Mouse (Mus musculus): ENCODE results near the gene Yes1.

- TF ChIP-seq MAFK (IDR thresholded peaks at IDR 0.05; ENCODE audit: insufficient replicate concordance, low read length) (no peak), EP300 (IDR thresholded peaks at IDR 0.05; ENCODE audit: low read length) (no peak), CTCF (conservative IDR thresholded peaks at IDR 0.05 in 1 of 2, IDR thresholded peaks at IDR 0.05 in 1 of 2; ENCODE audit: low read depth in 2 of 2, low read length in 2 of 2) (no peak), POLR2AphosphoS2 (IDR thresholded peaks at IDR 0.05; ENCODE audit: low read depth, low read length) (no peak), NRF1 (IDR thresholded peaks at IDR 0.05; ENCODE audit: low read depth, low read length) (no peak), NELFE (IDR thresholded peaks at IDR 0.05; ENCODE audit: low read depth, low read length) (no peak), RCOR1 (conservative IDR thresholded peaks at IDR 0.05; ENCODE audit: low read depth, low read length) (no peak), POLR2A (IDR thresholded peaks at IDR 0.05; ENCODE audit: low read depth, low read length) (no peak), HCFC1 (IDR thresholded peaks at IDR 0.05; ENCODE audit: low read depth, low read length) (no peak), GABPA (IDR thresholded peaks at IDR 0.05; ENCODE audit: insufficient replicate concordance, low read depth, low read length) (no peak), PAX5 (IDR thresholded peaks at IDR 0.05; ENCODE audit: low read length) (no peak), RAD21 (IDR thresholded peaks at IDR 0.05; ENCODE audit: low read depth, low read length) (no peak), USF1 (IDR thresholded peaks at IDR 0.05; ENCODE audit: low read depth, low read length) (no peak)
Observed at GRCm38 (mm10) chr5:32617851-32618250, 6.9 kb downstream of the Yes1 start.
